Mouse (Mus musculus) liver, adult 2 months (tissue): ENCODE measurements at regions not wholly inside any gene's neighbourhood (a gene's known extent, or its start where the extent isn't known, plus 50 kb on each side); places are given as distances from the start of the nearest gene placed in this dataset.

Source experiments
- CTCF ChIP-seq: fragments of 200-500 bp; IDR thresholded peaks from 2 replicates; pipeline ENCODE4 v1.5.1; 2011; ENCODE audit warnings: low read depth, low read length, control low read depth
- POLR2A ChIP-seq: fragments of 200-500 bp; IDR thresholded peaks from 2 replicates; pipeline ENCODE4 v1.6.1; 2011; ENCODE audit warnings: low read length, control low read depth; ENCODE audit not compliant: insufficient read depth; ENCODE audit errors: extremely low read depth

- TF ChIP-seq POLR2A, result no peak
- TF ChIP-seq CTCF, result no peak
These were observed 1586.8 kb downstream of the 4930444P10Rik start for GRCm38 (mm10) chr1:14506201-14506830.
